Mouse (Mus musculus) heart, embryonic 12.5 days (tissue): ENCODE results near the gene Arsa. TPM values are rescaled to one million over a fixed set of nuclear protein-coding genes. Genes with fewer than 3 reads are reported as not detected.

Source experiments
- ATAC-seq: fragments of 200-750 bp; cut with Nextera tagmentation; 2 replicates; pipeline ENCODE4 v1.8.0; 2017; ENCODE audit warnings: moderate TSS enrichment, moderate library complexity; ENCODE audit not compliant: insufficient number of reproducible peaks, low FRiP score
- H3K27ac ChIP-seq: fragments of 300-500 bp; sonication (generic); 2 replicates; pipeline ENCODE4 v1.5.1; 2016; ENCODE audit warnings: mild to moderate bottlenecking, moderate library complexity; ENCODE audit not compliant: poor library complexity, severe bottlenecking
- H3K27me3 ChIP-seq: fragments of 300-500 bp; sonication (generic); replicated peaks from 2 replicates; pipeline ENCODE4 v1.6.1; 2016; ENCODE audit warnings: mild to moderate bottlenecking, moderate library complexity
- H3K36me3 ChIP-seq: fragments of 300-500 bp; sonication (generic); 2 replicates; pipeline ENCODE4 v1.6.1; 2016; ENCODE audit warnings: mild to moderate bottlenecking, moderate library complexity
- H3K4me1 ChIP-seq: fragments of 300-500 bp; sonication (generic); replicated peaks from 2 replicates; pipeline ENCODE4 v1.6.1; 2016; ENCODE audit warnings: mild to moderate bottlenecking
- H3K4me2 ChIP-seq: fragments of 300-500 bp; sonication (generic); 2 replicates; pipeline ENCODE4 v1.6.1; 2016; ENCODE audit warnings: mild to moderate bottlenecking, moderate library complexity
- H3K4me3 ChIP-seq: fragments of 300-500 bp; sonication (generic); 2 replicates; pipeline ENCODE4 v1.5.1; 2016; ENCODE audit warnings: mild to moderate bottlenecking
- H3K9ac ChIP-seq: fragments of 300-500 bp; sonication (generic); 2 replicates; pipeline ENCODE4 v1.6.1; 2016; ENCODE audit warnings: mild to moderate bottlenecking, moderate library complexity
- H3K9me3 ChIP-seq: fragments of 300-500 bp; sonication (generic); replicated peaks from 2 replicates; pipeline ENCODE4 v1.6.1; 2016; ENCODE audit warnings: mild to moderate bottlenecking, moderate library complexity
- WGBS: fragments of 180-500 bp; shearing (Covaris S2); methylation state at CpG from one replicate; pipeline ENCODE4 v1.1.7; 2016; 5-methylcytosine and 5-hydroxymethylcytosine counted together
- polyA plus RNA-seq: library from polyadenylated mRNA; unstranded; fragments of >200 nt; fragmentation: Nextera tagmentation; extraction: Ambion mirVana; gene quantifications from 2 replicates; pipeline ENCODE4 v1.2.1, GENCODE M21; 2016

Gene Arsa
- polyA plus RNA-seq, 1 experiment from 2014 or later, result 14.9 TPM

- no peak for ATAC-seq
- no peaks in the 10 kb centered on the region for H3K9me3 ChIP-seq
- no peak overlapping the region for H3K4me3 ChIP-seq
- no peak overlapping the region for H3K27ac ChIP-seq
- 81% methylated on average over 8 of the region's 8 CpGs for WGBS
- H3K4me2 ChIP-seq, result no peak overlapping the region
- no peak overlapping the region for H3K9ac ChIP-seq
- peaks cover 32% of the 10 kb centered on the region for H3K36me3 ChIP-seq
- no peaks in the 10 kb centered on the region for H3K27me3 ChIP-seq
- H3K4me1 ChIP-seq, result no peaks in the 10 kb centered on the region
These were observed 30.5 kb upstream of the Arsa start for GRCm38 (mm10) chr15:89507751-89508150.

- Histone ChIP-seq H3K9me3 (no peaks in the 10 kb centered on the region), H3K36me3 (peaks cover 32% of the 10 kb centered on the region), H3K4me2 (no peak overlapping the region), H3K27me3 (peaks cover 25% of the 10 kb centered on the region), H3K4me1 (peaks cover 8% of the 10 kb centered on the region; the same call in 1 of the 2 replicates), H3K27ac (no peak overlapping the region), H3K9ac (no peak overlapping the region), H3K4me3 (no peak overlapping the region)
- no peak for ATAC-seq
- 86% methylated on average over 9 of the region's 9 CpGs for WGBS
These were observed 27.6 kb upstream of the Arsa start for GRCm38 (mm10) chr15:89504838-89505237.

- Histone ChIP-seq H3K9me3 (no peaks in the 10 kb centered on the region), H3K4me3 (peak overlapping the region; percentile 79; the same call in 1 of the 2 replicates), H3K9ac (no peak overlapping the region), H3K27ac (no peak overlapping the region), H3K4me1 (peaks cover 22% of the 10 kb centered on the region), H3K4me2 (peak overlapping the region; percentile 83), H3K27me3 (peaks cover 53% of the 10 kb centered on the region), H3K36me3 (peaks cover 25% of the 10 kb centered on the region)
- 79% methylated on average over 3 of the region's 3 CpGs for WGBS
- no peak for ATAC-seq
These were observed 24.1 kb upstream of the Arsa start for GRCm38 (mm10) chr15:89501321-89501720.

GRCm38 (mm10) chr15:89500221-89500791 lies 23.1 kb upstream of the Arsa start:
- Histone ChIP-seq H3K36me3 (peaks cover 23% of the 10 kb centered on the region), H3K27ac (no peak overlapping the region), H3K27me3 (peaks cover 60% of the 10 kb centered on the region), H3K4me2 (peak overlapping the region; percentile 83), H3K9ac (peak overlapping the region; percentile 78), H3K4me1 (peaks cover 22% of the 10 kb centered on the region), H3K9me3 (no peaks in the 10 kb centered on the region), H3K4me3 (peak overlapping the region; percentile 79)
- no peak for ATAC-seq
- 3% methylated on average over 35 of the region's 35 CpGs for WGBS

- ATAC-seq, result peak; percentile 72
- peaks cover 22% of the 10 kb centered on the region for H3K4me1 ChIP-seq
- H3K4me2 ChIP-seq, result peak overlapping the region; percentile 83
- under 1% methylated on average over 45 of the region's 60 CpGs for WGBS
- H3K4me3 ChIP-seq, result peak overlapping the region; percentile 79
- H3K9me3 ChIP-seq, result no peaks in the 10 kb centered on the region
- peak overlapping the region; percentile 76; the same call in 1 of the 2 replicates for H3K27ac ChIP-seq
- H3K36me3 ChIP-seq, result peaks cover 18% of the 10 kb centered on the region
- H3K9ac ChIP-seq, result peak overlapping the region; percentile 78
- peaks cover 60% of the 10 kb centered on the region for H3K27me3 ChIP-seq
These were observed 22.6 kb upstream of the Arsa start for GRCm38 (mm10) chr15:89499784-89500220.

GRCm38 (mm10) chr15:89498961-89499688 lies 21.9 kb upstream of the Arsa start, which contains the start of gene Shank3:
Gene Shank3, plus strand, starts transcription at chr15:89499623.
- Histone ChIP-seq H3K27me3 (peaks cover 60% of the 10 kb centered on the region), H3K9me3 (no peaks in the 10 kb centered on the region), H3K36me3 (peaks cover 13% of the 10 kb centered on the region), H3K27ac (peak within 1 kb of the TSS; percentile 76), H3K4me2 (peak within 1 kb of the TSS; percentile 83), H3K4me3 (peak within 1 kb of the TSS; percentile 79), H3K9ac (peak within 1 kb of the TSS; percentile 78), H3K4me1 (peaks cover 22% of the 10 kb centered on the region)
- WGBS, result 2% methylated on average over 44 of the region's 72 CpGs
- ATAC-seq, result peak; percentile 20

- whole genome bisulfite sequencing, result 2% methylated on average over 41 of the region's 41 CpGs
- H3K9ac ChIP-seq, result peak overlapping the region; percentile 78
- H3K4me2 ChIP-seq, result peak overlapping the region; percentile 83
- peaks cover 22% of the 10 kb centered on the region for H3K4me1 ChIP-seq
- H3K4me3 ChIP-seq, result peak overlapping the region; percentile 79
- peak; percentile 16; the same call in 1 of the 2 replicates for ATAC-seq
- H3K27me3 ChIP-seq, result peaks cover 60% of the 10 kb centered on the region
- no peaks in the 10 kb centered on the region for H3K9me3 ChIP-seq
- H3K27ac ChIP-seq, result peak overlapping the region; percentile 76
- H3K36me3 ChIP-seq, result peaks cover 6% of the 10 kb centered on the region; the same call in 1 of the 2 replicates
These were observed 21.1 kb upstream of the Arsa start for GRCm38 (mm10) chr15:89498049-89498960.

GRCm38 (mm10) chr15:89497391-89498048 lies 20.3 kb upstream of the Arsa start:
- Histone ChIP-seq H3K27ac (peak overlapping the region; percentile 76), H3K27me3 (peaks cover 58% of the 10 kb centered on the region), H3K4me1 (peaks cover 22% of the 10 kb centered on the region), H3K9me3 (no peaks in the 10 kb centered on the region), H3K4me3 (peak overlapping the region; percentile 79), H3K36me3 (no peaks in the 10 kb centered on the region; the same call in 1 of the 2 replicates), H3K4me2 (no peak overlapping the region), H3K9ac (peak overlapping the region; percentile 78; the same call in 1 of the 2 replicates)
- 18% methylated on average over 4 of the region's 4 CpGs for WGBS
- peak; percentile 77 for ATAC-seq

- WGBS, result 36% methylated on average over 2 of the region's 2 CpGs
- Histone ChIP-seq H3K27me3 (peaks cover 51% of the 10 kb centered on the region), H3K9ac (no peak overlapping the region), H3K4me1 (peaks cover 22% of the 10 kb centered on the region), H3K27ac (peak overlapping the region; percentile 53; the same call in 1 of the 2 replicates), H3K4me2 (no peak overlapping the region), H3K36me3 (no peaks in the 10 kb centered on the region), H3K4me3 (no peak overlapping the region), H3K9me3 (no peaks in the 10 kb centered on the region)
- no peak for ATAC-seq
These were observed 19.6 kb upstream of the Arsa start for GRCm38 (mm10) chr15:89496841-89497240.

GRCm38 (mm10) chr15:89496131-89496530 lies 18.9 kb upstream of the Arsa start:
- ATAC-seq, result no peak
- no peak overlapping the region for H3K27ac ChIP-seq
- 71% methylated on average over 4 of the region's 4 CpGs for WGBS
- H3K36me3 ChIP-seq, result no peaks in the 10 kb centered on the region
- H3K9me3 ChIP-seq, result no peaks in the 10 kb centered on the region
- H3K4me3 ChIP-seq, result no peak overlapping the region
- H3K27me3 ChIP-seq, result peaks cover 44% of the 10 kb centered on the region
- H3K9ac ChIP-seq, result no peak overlapping the region
- no peak overlapping the region for H3K4me2 ChIP-seq
- H3K4me1 ChIP-seq, result peaks cover 22% of the 10 kb centered on the region
